Mouse (Mus musculus): ENCODE measurements around the gene Kcnmb3.

DNA sequence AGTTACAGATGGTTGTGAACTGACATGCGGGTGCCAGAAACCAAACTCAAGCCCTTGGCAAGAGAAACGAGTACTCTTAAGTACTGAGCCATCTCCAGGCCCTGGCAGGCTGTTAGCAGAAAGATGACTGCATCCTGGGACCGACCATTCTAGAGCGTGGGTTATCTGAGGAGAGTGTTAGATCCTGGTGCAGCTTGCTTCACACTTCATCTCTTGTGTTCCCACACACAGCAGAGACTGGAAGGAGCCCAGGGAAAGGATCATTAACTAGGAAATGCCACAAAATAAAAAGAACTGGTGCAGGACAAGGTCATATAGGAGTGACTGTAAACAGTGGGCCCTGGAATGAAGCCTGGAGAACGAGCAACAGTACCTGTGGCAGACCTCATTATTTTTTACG, 20.9 kb downstream of the Kcnmb3 start:
- TF ChIP-seq CTCF (IDR thresholded peaks at IDR 0.05; ENCODE audit: low read depth) (no peak), EP300 (IDR thresholded peaks at IDR 0.05; ENCODE audit: low read depth) (no peak)

Data from liver, embryonic 14.5 days (tissue).